Mouse (Mus musculus): ENCODE results near the gene Gm7030. TPM values are rescaled to one million over a fixed set of nuclear protein-coding genes. Genes with fewer than 3 reads are reported as not detected.
"Not testable (repeated sequence)": the region's sequence is repeated elsewhere in the genome, so short reads cannot be mapped to it uniquely, and the experiment has no call there.

Gm7030 gene
- not detected in 2 replicates for polyA plus RNA-seq (2015; fragmentation: Nextera tagmentation; extraction: Ambion mirVana)

DNA sequence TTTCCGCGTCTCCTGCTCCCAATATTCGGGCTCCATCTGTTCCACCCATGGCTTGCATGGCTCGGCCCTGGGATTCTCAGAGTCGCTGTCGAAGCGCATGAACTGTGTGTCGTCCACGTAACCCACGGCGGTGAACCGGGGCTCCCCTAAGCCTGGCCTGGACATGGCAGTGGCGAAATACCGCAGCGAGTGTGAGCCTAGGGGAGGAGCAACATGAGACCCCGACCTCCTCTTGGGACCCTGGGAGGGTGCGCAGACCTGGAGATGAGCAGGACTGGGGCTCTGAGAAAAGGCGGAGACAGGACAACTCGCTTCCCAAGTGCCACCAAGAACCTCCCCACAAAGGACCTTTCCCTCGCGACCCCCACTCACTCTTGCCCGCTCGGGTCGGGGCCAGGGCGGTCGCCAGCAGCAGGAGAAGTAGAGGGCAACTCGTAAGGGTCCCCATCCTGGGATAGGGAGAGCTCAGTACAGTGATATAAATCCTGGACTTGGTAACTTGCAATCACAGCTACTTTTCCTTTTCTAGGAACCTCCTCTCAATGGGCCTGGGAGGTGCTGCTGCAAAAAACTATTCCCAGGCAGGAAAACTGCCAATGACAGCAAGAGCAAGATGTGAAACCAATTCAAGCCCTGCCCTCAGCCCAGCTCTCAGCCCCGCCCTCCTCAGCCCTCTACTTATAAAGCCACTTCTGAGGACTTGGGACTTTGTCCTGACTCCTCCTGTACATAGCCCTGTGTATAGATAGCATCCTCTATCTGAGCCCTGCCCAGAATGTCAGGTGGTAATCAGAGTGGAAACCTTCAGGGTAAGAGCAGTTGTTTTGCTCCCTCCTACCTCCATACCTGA lies at the start of gene Gm7030:
Gm7030 (minus strand) TSS at position 458 of the 850 bp plus-strand sequence.
- H3K4me3 ChIP-seq; H3K4me1 ChIP-seq (replicated peaks); H3K4me2 ChIP-seq; H3K9ac ChIP-seq; H3K36me3 ChIP-seq; ATAC-seq (replicated peaks; ENCODE audit: insufficient number of reproducible peaks, insufficient read depth, low FRiP score, low read depth); H3K9me3 ChIP-seq (replicated peaks); H3K27ac ChIP-seq: not testable (repeated sequence)
- H3K27me3 ChIP-seq = peaks cover 28% of the 10 kb centered on the region
- 15% methylated on average over 25 of the region's 28 CpGs for WGBS

- H3K36me3 ChIP-seq; H3K4me1 ChIP-seq (replicated peaks); H3K27ac ChIP-seq; H3K9me3 ChIP-seq (replicated peaks); ATAC-seq (replicated peaks; ENCODE audit: insufficient number of reproducible peaks, insufficient read depth, low FRiP score, low read depth): not testable (repeated sequence)
- H3K4me3 ChIP-seq = peak overlapping the region; percentile 48
- peaks cover 41% of the 10 kb centered on the region for H3K27me3 ChIP-seq
- H3K4me2 ChIP-seq = peak overlapping the region; percentile 75
- H3K9ac ChIP-seq = peak overlapping the region; percentile 48
- under 1% methylated on average over 40 of the region's 40 CpGs for WGBS
Observed at GRCm38 (mm10) chr17:36178938-36179337, 49.7 kb upstream of the Gm7030 start.

DNA sequence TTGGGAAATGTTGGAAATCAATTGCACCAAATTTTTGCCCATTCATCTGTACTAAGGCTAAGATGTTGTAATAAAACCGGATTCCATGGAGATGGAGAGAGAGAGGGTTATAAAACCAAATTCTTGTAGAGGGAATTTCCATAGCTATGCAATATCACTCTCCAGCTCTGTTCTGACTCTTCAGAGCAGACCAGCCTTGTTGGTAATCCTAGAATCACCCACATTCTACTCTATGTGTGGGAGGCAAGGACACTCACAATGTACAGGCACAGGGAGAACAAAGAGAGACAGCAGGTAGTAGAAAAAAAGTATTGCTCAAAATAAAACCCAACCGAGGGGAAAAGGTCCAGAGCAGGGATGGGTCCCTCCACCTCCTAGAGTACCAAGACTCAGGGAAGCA lies 46.9 kb upstream of the Gm7030 start:
- H3K4me1 ChIP-seq (replicated peaks); H3K9ac ChIP-seq; H3K4me2 ChIP-seq; ATAC-seq (replicated peaks; ENCODE audit: insufficient number of reproducible peaks, insufficient read depth, low FRiP score, low read depth); H3K36me3 ChIP-seq; H3K27ac ChIP-seq; H3K9me3 ChIP-seq (replicated peaks); H3K4me3 ChIP-seq: not testable (repeated sequence)
- H3K27me3 ChIP-seq = peaks cover 38% of the 10 kb centered on the region
- WGBS = no CpG with 5 or more reads among the region's 2 CpGs

GRCm38 (mm10) chr17:36170287-36170814 lies 41.1 kb upstream of the Gm7030 start:
- H3K4me2 ChIP-seq = no peak overlapping the region
- H3K36me3 ChIP-seq = no peaks in the 10 kb centered on the region
- H3K4me3 ChIP-seq = no peak overlapping the region
- H3K9ac ChIP-seq = no peak overlapping the region
- H3K4me1 ChIP-seq (replicated peaks) = peaks cover 6% of the 10 kb centered on the region
- ATAC-seq (replicated peaks; ENCODE audit: insufficient number of reproducible peaks, insufficient read depth, low FRiP score, low read depth) = no peak
- 29% methylated on average over 1 of the region's 1 CpGs for WGBS
- no peak overlapping the region for H3K27ac ChIP-seq
- H3K27me3 ChIP-seq = peaks cover 70% of the 10 kb centered on the region
- no peaks in the 10 kb centered on the region for H3K9me3 ChIP-seq (replicated peaks)

DNA sequence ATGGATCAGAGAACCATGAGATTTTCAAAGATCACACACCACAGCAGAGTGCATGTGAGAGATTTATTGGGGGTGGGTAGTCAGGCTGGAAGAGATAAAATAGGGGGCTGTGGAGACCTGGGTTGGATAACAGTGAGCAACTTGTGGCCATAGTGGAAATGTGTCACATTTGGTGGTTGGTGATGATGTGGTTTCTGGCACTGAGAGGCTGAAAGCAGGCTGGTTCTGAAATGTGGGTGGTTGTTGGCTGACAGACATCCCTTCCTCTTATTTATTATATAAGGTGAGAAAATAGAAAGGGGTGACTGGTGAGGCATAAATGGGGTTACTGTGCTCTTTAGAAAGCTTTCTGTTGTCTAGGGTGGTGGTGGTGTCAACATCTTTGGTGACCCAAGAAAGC lies 40.5 kb upstream of the Gm7030 start:
- Histone ChIP-seq H3K4me2 (no peak overlapping the region), H3K9ac (no peak overlapping the region), H3K36me3 (no peaks in the 10 kb centered on the region), H3K4me3 (no peak overlapping the region), H3K27me3 (peaks cover 76% of the 10 kb centered on the region), H3K4me1 (replicated peaks) (peaks cover 6% of the 10 kb centered on the region), H3K27ac (no peak overlapping the region), H3K9me3 (replicated peaks) (no peaks in the 10 kb centered on the region)
- ATAC-seq (replicated peaks; ENCODE audit: insufficient number of reproducible peaks, insufficient read depth, low FRiP score, low read depth) = no peak

- not testable (repeated sequence) for ATAC-seq (replicated peaks; ENCODE audit: insufficient number of reproducible peaks, insufficient read depth, low FRiP score, low read depth); H3K9me3 ChIP-seq (replicated peaks); H3K27ac ChIP-seq; H3K9ac ChIP-seq; H3K4me1 ChIP-seq (replicated peaks); H3K4me3 ChIP-seq; H3K4me2 ChIP-seq; H3K36me3 ChIP-seq
- WGBS = 33% methylated on average over 1 of the region's 1 CpGs
- peaks cover 77% of the 10 kb centered on the region for H3K27me3 ChIP-seq
Observed at GRCm38 (mm10) chr17:36169094-36169493, 39.9 kb upstream of the Gm7030 start.

- Histone ChIP-seq H3K9ac (no peak within 1 kb of the TSS), H3K36me3 (no peaks in the 10 kb centered on the region), H3K27ac (no peak within 1 kb of the TSS), H3K4me3 (peak within 1 kb of the TSS; percentile 40), H3K27me3 (peaks cover 81% of the 10 kb centered on the region), H3K9me3 (replicated peaks) (no peaks in the 10 kb centered on the region), H3K4me1 (replicated peaks) (peaks cover 6% of the 10 kb centered on the region), H3K4me2 (peak within 1 kb of the TSS; percentile 60)
- no peak for ATAC-seq (replicated peaks; ENCODE audit: insufficient number of reproducible peaks, insufficient read depth, low FRiP score, low read depth)
- WGBS = 2% methylated on average over 63 of the region's 63 CpGs
Observed at GRCm38 (mm10) chr17:36168039-36168652, 38.9 kb upstream of the Gm7030 start, which contains the start of gene Gm8909. TSS of gene Gm8909 (minus strand) at chr17:36168537.

DNA sequence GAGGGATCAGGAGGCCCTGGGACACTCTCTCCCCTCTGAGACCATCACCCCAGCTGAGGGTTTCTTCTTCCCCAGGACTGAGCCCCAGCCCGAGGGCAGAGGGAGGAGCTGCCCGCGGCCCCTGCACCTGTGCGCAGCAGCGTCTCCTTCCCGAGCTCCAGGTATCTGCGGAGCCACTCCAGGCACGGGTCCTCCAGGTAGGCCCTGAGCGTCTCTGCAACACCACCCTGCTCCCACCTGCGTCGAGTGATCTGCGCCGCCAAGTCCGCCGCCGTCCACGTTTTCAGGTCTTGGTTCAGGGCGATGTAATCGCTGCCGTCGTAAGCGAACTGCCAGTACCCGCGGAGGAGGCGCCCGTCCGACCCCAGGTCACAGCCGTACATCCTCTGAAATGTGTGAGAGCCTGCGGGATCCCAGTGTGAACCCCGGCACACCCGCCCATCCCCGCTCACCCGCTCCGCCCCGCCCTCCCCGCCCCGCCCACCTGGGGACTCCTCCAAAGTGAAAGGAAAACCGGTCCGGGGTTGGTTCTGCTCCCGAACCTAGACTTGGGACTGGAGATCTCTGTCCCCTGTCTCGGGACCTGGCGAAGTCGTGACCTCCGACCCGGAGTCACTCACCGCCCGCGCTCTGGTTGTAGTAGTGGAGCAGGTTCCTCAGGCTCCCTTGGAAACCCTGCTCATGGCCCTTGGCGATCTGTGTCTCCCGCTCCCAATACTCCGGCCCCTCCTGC lies 38.2 kb upstream of the Gm7030 start:
- Histone ChIP-seq H3K9ac (no peak overlapping the region), H3K27me3 (peaks cover 85% of the 10 kb centered on the region)

GRCm38 (mm10) chr17:36166901-36167300 lies 37.7 kb upstream of the Gm7030 start:
- not testable (repeated sequence) for ATAC-seq (replicated peaks; ENCODE audit: insufficient number of reproducible peaks, insufficient read depth, low FRiP score, low read depth); H3K4me1 ChIP-seq (replicated peaks); H3K27ac ChIP-seq; H3K4me2 ChIP-seq; H3K36me3 ChIP-seq; H3K9ac ChIP-seq; H3K9me3 ChIP-seq (replicated peaks)
- WGBS = 12% methylated on average over 2 of the region's 2 CpGs
- Histone ChIP-seq H3K27me3 (peaks cover 87% of the 10 kb centered on the region), H3K4me3 (peak overlapping the region; percentile 40; the same call in 1 of the 2 replicates)

More for the DNA sequence above, 38.2 kb upstream of the Gm7030 start:
- 2% methylated on average over 51 of the region's 51 CpGs for WGBS
- Histone ChIP-seq H3K4me1 (replicated peaks) (peaks cover 6% of the 10 kb centered on the region), H3K9me3 (replicated peaks) (no peaks in the 10 kb centered on the region), H3K27ac (no peak overlapping the region), H3K36me3 (no peaks in the 10 kb centered on the region), H3K4me2 (peak overlapping the region; percentile 60), H3K4me3 (peak overlapping the region; percentile 40)
- ATAC-seq (replicated peaks; ENCODE audit: insufficient number of reproducible peaks, insufficient read depth, low FRiP score, low read depth) = no peak

- H3K4me2 ChIP-seq = peak overlapping the region; percentile 56
- H3K9ac ChIP-seq = no peak overlapping the region
- H3K27me3 ChIP-seq = peaks cover 85% of the 10 kb centered on the region
- no peak for ATAC-seq (replicated peaks; ENCODE audit: insufficient number of reproducible peaks, insufficient read depth, low FRiP score, low read depth)
- H3K27ac ChIP-seq = no peak overlapping the region
- H3K4me3 ChIP-seq = peak overlapping the region; percentile 35
- WGBS = 2% methylated on average over 51 of the region's 56 CpGs
- H3K36me3 ChIP-seq = no peaks in the 10 kb centered on the region
- no peaks in the 10 kb centered on the region for H3K9me3 ChIP-seq (replicated peaks)
- H3K4me1 ChIP-seq (replicated peaks) = peaks cover 12% of the 10 kb centered on the region
Observed at GRCm38 (mm10) chr17:36161129-36162051, 32.2 kb upstream of the Gm7030 start.

Data from heart, embryonic 15.5 days (tissue).